Mouse (Mus musculus) midbrain, embryonic 14.5 days (tissue): ENCODE measurements around the gene Basp1. TPM values are rescaled to one million over a fixed set of nuclear protein-coding genes. Genes with fewer than 3 reads are reported as not detected.
"Not testable (repeated sequence)": the region's sequence is repeated elsewhere in the genome, so short reads cannot be mapped to it uniquely, and the experiment has no call there.

Experiments
- ATAC-seq: fragments of 200-750 bp; cut with Nextera tagmentation; 2 replicates; pipeline ENCODE4 v1.8.0; 2017; ENCODE audit warnings: moderate number of reproducible peaks, moderate library complexity; ENCODE audit not compliant: low FRiP score, low TSS enrichment
- DNase-seq: peaks from one replicate; pipeline ENCODE4 v3.0.0-alpha.2; 2015
- H3K27ac ChIP-seq: fragments of 300-500 bp; sonication (generic); replicated peaks from 2 replicates; pipeline ENCODE4 v1.5.1; 2014; ENCODE audit warnings: mild to moderate bottlenecking, low read depth, low read length, moderate library complexity
- H3K27me3 ChIP-seq: fragments of 300-500 bp; sonication (generic); 2 replicates; pipeline ENCODE4 v1.6.1; 2014; ENCODE audit warnings: low read length, control low read depth, mixed read lengths; ENCODE audit not compliant: control insufficient read depth, insufficient read depth
- H3K36me3 ChIP-seq: fragments of 300-500 bp; sonication (generic); 2 replicates; pipeline ENCODE4 v1.6.1; 2014; ENCODE audit warnings: low read length, control low read depth; ENCODE audit not compliant: control insufficient read depth, insufficient read depth
- H3K4me1 ChIP-seq: fragments of 300-500 bp; sonication (generic); 2 replicates; pipeline ENCODE4 v1.6.1; 2014; ENCODE audit warnings: mild to moderate bottlenecking, antibody characterized with exemption, low read length, control low read depth; ENCODE audit not compliant: control insufficient read depth, insufficient read depth
- H3K4me2 ChIP-seq: fragments of 300-500 bp; sonication (generic); 2 replicates; pipeline ENCODE4 v1.6.1; 2014; ENCODE audit warnings: mild to moderate bottlenecking, low read length, moderate library complexity
- H3K4me3 ChIP-seq: fragments of 300-500 bp; sonication (generic); replicated peaks from 2 replicates; pipeline ENCODE4 v1.5.1; 2014; ENCODE audit warnings: low read depth, low read length
- H3K9ac ChIP-seq: fragments of 300-500 bp; sonication (generic); replicated peaks from 2 replicates; pipeline ENCODE4 v1.6.1; 2014; ENCODE audit warnings: mild to moderate bottlenecking, low read length, moderate library complexity
- H3K9me3 ChIP-seq: fragments of 300-500 bp; sonication (generic); 2 replicates; pipeline ENCODE4 v1.6.1; 2016; ENCODE audit warnings: low read length, control low read depth, mixed read lengths; ENCODE audit not compliant: control insufficient read depth
- WGBS: fragments of 180-500 bp; shearing (Covaris S2); extraction: QIAGEN DNeasy Blood & Tissue Kit; methylation state at CpG from one replicate; pipeline ENCODE4 v1.1.7; 2014; 5-methylcytosine and 5-hydroxymethylcytosine counted together
- polyA plus RNA-seq: library from polyadenylated mRNA; unstranded; fragments of >200 nt; fragmentation: Nextera tagmentation; extraction: Ambion mirVana; gene quantifications from 2 replicates; pipeline ENCODE4 v1.2.1, GENCODE M21; 2014

Basp1 gene
- 227 and 382 TPM in 2 replicates for polyA plus RNA-seq

DNA sequence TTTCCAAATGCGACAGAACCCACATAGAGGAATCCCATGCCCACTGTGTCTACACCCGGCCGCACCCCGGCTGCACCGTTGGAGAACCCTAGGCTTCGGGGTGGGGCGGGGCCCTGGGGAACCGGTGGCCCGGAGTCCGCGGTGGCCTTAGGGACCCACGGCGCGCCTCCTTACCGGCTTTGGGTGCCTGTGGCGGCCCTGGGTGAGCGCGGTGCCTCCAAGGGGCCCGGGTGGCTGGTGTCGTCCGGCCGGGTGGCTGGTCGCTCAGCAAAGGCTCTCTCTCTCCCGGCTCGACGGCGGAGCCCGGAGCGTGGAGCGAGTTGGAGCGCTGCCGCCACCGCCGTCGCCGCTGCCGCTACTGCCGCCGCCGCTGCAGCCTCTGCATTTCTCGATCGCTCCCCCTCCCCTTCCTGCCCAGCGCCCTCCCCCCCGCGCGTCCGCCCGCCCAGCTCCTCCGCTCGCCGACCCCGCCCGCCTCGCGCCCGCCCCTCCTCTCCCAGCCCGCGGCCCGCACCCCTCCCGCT, at the start of gene Basp1:
Gene Basp1, minus strand, starts transcription at position 387 of the 524 bp plus-strand sequence.
- DNase-seq, result peak; percentile 94
- Histone ChIP-seq H3K27me3 (no peaks in the 10 kb centered on the region), H3K9me3 (no peaks in the 10 kb centered on the region), H3K36me3 (no peaks in the 10 kb centered on the region; the same call in 1 of the 2 replicates), H3K27ac (peak within 1 kb of the TSS; percentile 100), H3K4me2 (peak within 1 kb of the TSS; percentile 68), H3K4me1 (peaks cover 28% of the 10 kb centered on the region), H3K4me3 (peak within 1 kb of the TSS; percentile 99), H3K9ac (peak within 1 kb of the TSS; percentile 100)
- WGBS, result under 1% methylated on average over 46 of the region's 60 CpGs
- peak; percentile 62 for ATAC-seq

GRCm38 (mm10) chr15:25463076-25463475, 49.5 kb upstream of the Basp1 start:
- not testable (repeated sequence) for H3K4me1 ChIP-seq, DNase-seq, ATAC-seq

DNA sequence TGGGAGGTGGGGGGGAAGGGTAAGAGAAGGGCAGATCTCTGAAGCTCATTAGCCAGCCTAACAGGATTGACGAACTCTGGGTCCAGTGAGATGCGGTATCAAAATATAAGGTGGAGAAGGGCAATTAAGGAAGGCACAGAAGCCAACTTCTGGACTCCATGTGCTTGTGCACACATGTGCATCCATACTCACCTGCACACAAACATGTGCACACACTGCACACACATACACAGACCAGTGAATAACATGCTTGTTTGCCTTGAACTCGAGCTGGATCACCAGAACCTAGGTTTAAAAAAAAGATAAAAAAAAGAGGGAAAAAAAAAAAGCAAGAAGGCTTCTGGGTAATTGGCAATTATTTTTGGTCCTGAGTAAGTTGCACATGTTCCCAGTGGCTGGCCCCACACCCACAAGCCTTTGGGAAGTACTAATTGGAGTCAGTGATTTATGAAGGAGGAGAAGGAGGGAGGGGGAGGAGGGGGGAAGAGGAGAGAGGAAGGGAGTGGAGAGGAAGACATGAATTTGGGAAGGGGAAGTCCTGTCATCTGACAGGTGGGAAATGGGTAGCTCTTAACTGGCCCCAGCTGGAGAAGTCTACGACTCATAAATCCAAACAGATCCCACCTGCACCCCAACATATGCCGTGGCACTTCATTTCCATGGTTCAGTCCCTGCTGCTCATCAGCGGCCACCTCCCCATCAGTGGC, 48.6 kb upstream of the Basp1 start:
- Histone ChIP-seq H3K36me3 (no peaks in the 10 kb centered on the region), H3K27me3 (no peaks in the 10 kb centered on the region), H3K4me1 (no peaks in the 10 kb centered on the region), H3K27ac (no peak overlapping the region), H3K9me3 (no peaks in the 10 kb centered on the region), H3K9ac (no peak overlapping the region), H3K4me3 (no peak overlapping the region), H3K4me2 (no peak overlapping the region)
- DNase-seq (no peak), ATAC-seq (no peak)
- WGBS, result 77% methylated on average over 6 of the region's 6 CpGs

More at GRCm38 (mm10) chr15:25463076-25463475, 49.5 kb upstream of the Basp1 start:
- not testable (repeated sequence) for H3K9me3 ChIP-seq, H3K27me3 ChIP-seq, H3K36me3 ChIP-seq, H3K4me3 ChIP-seq, H3K4me2 ChIP-seq, H3K27ac ChIP-seq, H3K9ac ChIP-seq

DNA sequence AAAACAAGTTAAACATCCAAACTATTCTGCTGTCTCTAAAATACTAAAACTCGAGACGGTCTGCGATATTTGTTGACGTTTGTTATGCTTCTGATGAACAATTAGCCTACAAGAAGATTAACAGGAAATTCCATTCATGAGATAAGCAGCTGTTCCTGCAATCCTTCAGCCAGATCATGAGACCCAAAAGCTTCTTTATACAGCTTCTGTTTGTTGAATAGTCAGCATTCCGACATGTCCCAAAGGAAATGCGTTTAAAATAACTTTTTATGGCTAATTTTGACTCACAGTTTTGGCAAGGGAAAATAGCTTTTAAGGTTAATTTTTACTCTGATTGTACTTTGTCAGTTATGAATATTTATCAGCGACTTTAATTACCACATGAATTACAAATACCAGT, 46.3 kb upstream of the Basp1 start:
- no peaks in the 10 kb centered on the region for H3K27me3 ChIP-seq
- no peak overlapping the region for H3K4me2 ChIP-seq
- H3K9me3 ChIP-seq, result no peaks in the 10 kb centered on the region
- H3K36me3 ChIP-seq, result no peaks in the 10 kb centered on the region
- no peak overlapping the region for H3K27ac ChIP-seq
- DNase-seq (peak; percentile 44), ATAC-seq (no peak)
- H3K9ac ChIP-seq, result no peak overlapping the region
- 39% methylated on average over 7 of the region's 7 CpGs for WGBS
- H3K4me3 ChIP-seq, result no peak overlapping the region
- H3K4me1 ChIP-seq, result no peaks in the 10 kb centered on the region

DNA sequence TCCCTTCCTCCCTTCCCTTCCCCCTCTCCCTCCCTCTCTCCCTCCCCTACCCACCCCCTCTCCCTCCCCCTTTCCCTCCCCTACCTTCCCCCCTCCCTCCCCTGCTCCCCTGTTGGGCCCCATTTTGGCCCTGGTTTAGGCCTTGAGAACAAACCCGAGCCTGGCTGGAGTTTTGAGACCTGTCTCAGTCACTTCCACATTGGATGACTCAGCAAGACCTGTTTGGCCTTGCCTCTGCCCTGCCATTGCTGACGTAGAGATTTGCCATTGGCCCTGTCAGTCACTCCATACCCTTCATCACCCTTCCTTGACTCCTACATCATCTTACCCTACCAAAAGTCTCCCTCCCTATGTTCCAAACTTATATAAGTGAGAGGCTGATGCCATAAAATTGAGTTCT, 43.9 kb upstream of the Basp1 start:
- H3K4me3 ChIP-seq, result no peak overlapping the region
- H3K27ac ChIP-seq, result no peak overlapping the region
- H3K4me2 ChIP-seq, result no peak overlapping the region
- H3K9ac ChIP-seq, result no peak overlapping the region
- no peaks in the 10 kb centered on the region for H3K27me3 ChIP-seq
- H3K4me1 ChIP-seq, result no peaks in the 10 kb centered on the region
- H3K9me3 ChIP-seq, result no peaks in the 10 kb centered on the region
- no peak for ATAC-seq
- no peak for DNase-seq
- no peaks in the 10 kb centered on the region for H3K36me3 ChIP-seq
- WGBS, result 66% methylated on average over 2 of the region's 2 CpGs

DNA sequence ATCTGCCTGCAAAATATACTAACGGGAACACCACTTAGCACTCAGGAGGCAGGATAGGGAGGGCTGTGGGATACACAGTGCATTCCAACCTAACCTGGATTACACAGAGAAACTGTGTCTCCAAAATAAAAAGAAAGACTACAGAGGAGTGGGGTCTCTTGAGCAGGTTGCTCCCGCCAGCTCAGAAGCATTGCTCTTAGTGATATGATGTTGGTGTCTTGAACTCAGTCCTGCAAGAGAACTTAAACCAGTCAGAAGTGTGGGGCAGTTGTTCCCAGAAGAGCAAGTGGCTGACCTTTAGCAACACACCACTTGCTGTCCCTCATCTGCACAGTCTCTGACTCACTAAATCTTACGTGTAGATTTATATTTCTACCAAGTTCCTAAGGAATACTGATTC, 40.0 kb upstream of the Basp1 start:
- ATAC-seq (no peak), DNase-seq (no peak)
- 97% methylated on average over 3 of the region's 3 CpGs for WGBS

DNA sequence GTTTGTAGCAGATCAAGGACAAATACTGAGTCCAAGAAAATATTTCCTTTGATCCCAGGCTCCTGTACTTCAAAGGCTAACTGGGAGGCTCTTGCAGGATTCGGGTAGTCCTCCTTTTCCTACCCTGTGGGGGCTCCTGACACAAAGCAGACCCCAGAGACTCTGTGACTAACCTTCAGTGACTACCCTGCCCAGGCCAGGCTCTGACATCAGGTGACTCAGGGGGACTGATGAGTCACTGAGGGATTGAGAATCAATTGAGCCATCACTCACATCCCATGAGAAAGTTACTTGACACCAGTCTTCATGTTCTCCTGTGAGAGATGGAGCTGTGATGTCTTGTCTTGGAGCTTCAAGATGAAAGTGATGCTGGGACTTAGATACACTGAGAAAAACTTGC, 35.8 kb upstream of the Basp1 start:
- Histone ChIP-seq H3K36me3 (no peaks in the 10 kb centered on the region), H3K27me3 (no peaks in the 10 kb centered on the region), H3K9ac (no peak overlapping the region), H3K4me2 (no peak overlapping the region), H3K27ac (no peak overlapping the region), H3K4me1 (0 out of 2 replicates have a peak, but pooled peaks cover 10% of the 10 kb centered on the region), H3K9me3 (no peaks in the 10 kb centered on the region), H3K4me3 (no peak overlapping the region)
- DNase-seq, result no peak
- ATAC-seq, result no peak
- 44% methylated on average over 1 of the region's 1 CpGs for WGBS

More for the DNA sequence above, 40.0 kb upstream of the Basp1 start:
- Histone ChIP-seq H3K36me3 (no peaks in the 10 kb centered on the region), H3K27me3 (no peaks in the 10 kb centered on the region), H3K4me1 (no peaks in the 10 kb centered on the region), H3K9ac (no peak overlapping the region), H3K4me2 (no peak overlapping the region), H3K4me3 (no peak overlapping the region), H3K9me3 (no peaks in the 10 kb centered on the region), H3K27ac (no peak overlapping the region)

GRCm38 (mm10) chr15:25448703-25449340, 35.3 kb upstream of the Basp1 start:
- Histone ChIP-seq H3K9ac (no peak overlapping the region), H3K4me1 (0 out of 2 replicates have a peak, but pooled peaks cover 10% of the 10 kb centered on the region), H3K4me3 (no peak overlapping the region), H3K9me3 (no peaks in the 10 kb centered on the region), H3K27me3 (no peaks in the 10 kb centered on the region), H3K4me2 (no peak overlapping the region), H3K27ac (no peak overlapping the region), H3K36me3 (no peaks in the 10 kb centered on the region)
- DNase-seq, result no peak
- 82% methylated on average over 4 of the region's 4 CpGs for WGBS
- ATAC-seq, result no peak
